Mouse (Mus musculus) erythroblast, embryonic 14.5 days (primary cell): ENCODE measurements around the gene Slc7a11. TPM values are rescaled to one million over a fixed set of nuclear protein-coding genes. Genes with fewer than 3 reads are reported as not detected.

ENCODE experiments used
- H3K27me3 ChIP-seq: 2 replicates; pipeline ENCODE4 v1.6.1; 2012; ENCODE audit warnings: inconsistent platforms; ENCODE audit not compliant: control insufficient read depth
- H3K36me3 ChIP-seq: 2 replicates; pipeline ENCODE4 v1.6.1; 2012; ENCODE audit warnings: mild to moderate bottlenecking, inconsistent platforms; ENCODE audit not compliant: control insufficient read depth
- H3K4me1 ChIP-seq: 2 replicates; pipeline ENCODE4 v1.6.1; 2012; ENCODE audit warnings: inconsistent platforms; ENCODE audit not compliant: control insufficient read depth
- H3K4me3 ChIP-seq: replicated peaks from 2 replicates; pipeline ENCODE3; 2012; ENCODE audit warnings: moderate library complexity, mild to moderate bottlenecking, inconsistent platforms
- H3K9me3 ChIP-seq: 2 replicates; pipeline ENCODE4 v1.6.1; 2012; ENCODE audit warnings: low read length, inconsistent platforms, mixed read lengths; ENCODE audit not compliant: control insufficient read depth
- GATA1 ChIP-seq: IDR thresholded peaks from 2 replicates; pipeline ENCODE4 v1.6.1; 2012; ENCODE audit warnings: low read length, inconsistent platforms, mixed read lengths
- TAL1 ChIP-seq: IDR thresholded peaks from 3 replicates; pipeline ENCODE4 v1.6.1; 2012; ENCODE audit warnings: low read length, inconsistent platforms, mixed read lengths
- polyA plus RNA-seq: library from polyadenylated mRNA; stranded (reverse); fragments of >175 nt; gene quantifications from 2 replicates; pipeline ENCODE4 v1.2.3, GENCODE M21; 2012

The Slc7a11 gene
- polyA plus RNA-seq, 1 experiment: not detected

GRCm38 (mm10) chr3:50249598-50250300 is 193.7 kb downstream of the Slc7a11 start:
- Histone ChIP-seq H3K4me1 (no peaks in the 10 kb centered on the region), H3K4me3 (no peak overlapping the region), H3K9me3 (no peaks in the 10 kb centered on the region; the same call in none of the 2 replicates), H3K27me3 (no peaks in the 10 kb centered on the region), H3K36me3 (no peaks in the 10 kb centered on the region)
- TF ChIP-seq GATA1 (no peak), TAL1 (no peak)

DNA sequence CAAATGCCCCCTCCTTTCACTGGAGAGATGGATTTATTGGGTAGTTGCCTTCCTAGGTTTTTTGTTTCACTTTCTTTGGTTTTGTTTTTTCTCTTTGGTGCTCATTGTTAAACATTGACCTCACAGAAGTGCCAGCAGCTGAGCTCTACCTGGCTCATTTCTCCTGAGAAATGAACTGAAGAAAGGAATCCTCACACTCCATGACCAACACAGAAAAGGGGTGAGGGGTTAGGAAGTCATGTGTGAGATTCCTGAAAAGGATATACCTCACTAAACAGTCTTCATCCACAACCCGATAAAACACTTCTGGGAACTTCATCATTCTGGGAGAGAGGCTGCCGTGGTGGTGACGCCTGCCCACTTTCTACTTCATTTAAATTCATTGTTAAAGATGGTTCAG is 207.4 kb downstream of the Slc7a11 start:
- H3K36me3 ChIP-seq: no peaks in the 10 kb centered on the region
- TF ChIP-seq TAL1 (no peak), GATA1 (no peak)
- no peaks in the 10 kb centered on the region for H3K27me3 ChIP-seq
- no peak overlapping the region for H3K4me3 ChIP-seq
- no peaks in the 10 kb centered on the region for H3K4me1 ChIP-seq
- no peaks in the 10 kb centered on the region for H3K9me3 ChIP-seq

DNA sequence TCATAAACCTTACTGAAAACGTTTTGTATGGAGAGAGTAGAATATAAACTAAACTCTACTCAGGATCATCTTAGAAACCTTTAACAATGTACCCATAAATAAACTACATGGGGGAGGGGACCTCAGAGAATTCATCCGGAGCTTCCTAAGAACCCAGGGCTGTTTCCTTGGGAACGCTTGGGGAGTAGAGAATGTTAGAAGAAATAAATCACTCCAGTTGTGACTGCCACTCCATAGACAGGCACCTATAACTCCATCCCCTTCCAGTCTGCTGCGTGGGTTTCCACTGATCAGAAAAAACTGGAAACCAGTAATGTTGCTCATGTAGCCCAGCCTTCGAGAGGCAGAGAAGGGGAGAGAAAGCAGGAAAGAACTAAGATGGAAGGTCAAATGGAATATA is 210.3 kb downstream of the Slc7a11 start:
- no peaks in the 10 kb centered on the region for H3K36me3 ChIP-seq
- H3K27me3 ChIP-seq: no peaks in the 10 kb centered on the region
- no peaks in the 10 kb centered on the region for H3K9me3 ChIP-seq
- H3K4me3 ChIP-seq: no peak overlapping the region
- H3K4me1 ChIP-seq: no peaks in the 10 kb centered on the region
- TF ChIP-seq TAL1 (no peak), GATA1 (no peak)

GRCm38 (mm10) chr3:50224390-50225114 is 218.9 kb downstream of the Slc7a11 start:
- Histone ChIP-seq H3K36me3 (no peaks in the 10 kb centered on the region), H3K27me3 (no peaks in the 10 kb centered on the region), H3K4me3 (no peak overlapping the region), H3K9me3 (no peaks in the 10 kb centered on the region), H3K4me1 (no peaks in the 10 kb centered on the region)
- no peak for TF ChIP-seq GATA1
- no peak for TF ChIP-seq TAL1

- Histone ChIP-seq H3K9me3 (no peaks in the 10 kb centered on the region), H3K4me3 (no peak overlapping the region), H3K4me1 (no peaks in the 10 kb centered on the region), H3K36me3 (no peaks in the 10 kb centered on the region), H3K27me3 (no peaks in the 10 kb centered on the region)
- TF ChIP-seq GATA1: no peak
- TF ChIP-seq TAL1: no peak
Observed at GRCm38 (mm10) chr3:50220454-50220853, 223.0 kb downstream of the Slc7a11 start.

- TF ChIP-seq TAL1 (no peak), GATA1 (no peak)
- no peaks in the 10 kb centered on the region for H3K27me3 ChIP-seq
- H3K36me3 ChIP-seq: no peaks in the 10 kb centered on the region
- H3K4me3 ChIP-seq: no peak overlapping the region
- no peaks in the 10 kb centered on the region for H3K4me1 ChIP-seq
- H3K9me3 ChIP-seq: no peaks in the 10 kb centered on the region
Observed at GRCm38 (mm10) chr3:50186369-50186768, 257.0 kb downstream of the Slc7a11 start.

DNA sequence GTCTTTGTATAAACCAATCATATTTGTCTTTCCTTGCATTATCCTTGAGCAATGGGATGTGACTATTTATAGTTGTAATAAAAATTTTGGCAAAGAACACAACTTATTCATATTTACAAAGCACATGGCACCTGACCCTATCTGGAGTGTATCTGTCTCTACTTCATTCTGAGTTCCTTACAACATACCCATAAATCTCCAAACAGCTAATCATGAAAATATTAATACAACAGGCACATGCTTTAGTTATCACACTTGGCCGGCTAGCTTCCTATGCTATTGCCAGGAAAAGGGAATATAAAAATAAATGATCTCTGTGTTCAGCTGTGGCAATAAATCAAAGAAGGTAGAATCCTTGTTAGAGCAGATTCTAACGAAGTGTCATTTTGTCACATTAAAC is 257.5 kb downstream of the Slc7a11 start:
- no peaks in the 10 kb centered on the region for H3K36me3 ChIP-seq
- no peaks in the 10 kb centered on the region for H3K27me3 ChIP-seq
- no peak overlapping the region for H3K4me3 ChIP-seq
- no peaks in the 10 kb centered on the region for H3K4me1 ChIP-seq
- TF ChIP-seq GATA1 (no peak), TAL1 (no peak)
- H3K9me3 ChIP-seq: no peaks in the 10 kb centered on the region

GRCm38 (mm10) chr3:50160756-50161155 is 282.7 kb downstream of the Slc7a11 start:
- no peaks in the 10 kb centered on the region for H3K9me3 ChIP-seq
- H3K4me1 ChIP-seq: no peaks in the 10 kb centered on the region
- H3K27me3 ChIP-seq: no peaks in the 10 kb centered on the region
- H3K4me3 ChIP-seq: no peak overlapping the region
- TF ChIP-seq TAL1 (no peak), GATA1 (no peak)
- no peaks in the 10 kb centered on the region for H3K36me3 ChIP-seq

DNA sequence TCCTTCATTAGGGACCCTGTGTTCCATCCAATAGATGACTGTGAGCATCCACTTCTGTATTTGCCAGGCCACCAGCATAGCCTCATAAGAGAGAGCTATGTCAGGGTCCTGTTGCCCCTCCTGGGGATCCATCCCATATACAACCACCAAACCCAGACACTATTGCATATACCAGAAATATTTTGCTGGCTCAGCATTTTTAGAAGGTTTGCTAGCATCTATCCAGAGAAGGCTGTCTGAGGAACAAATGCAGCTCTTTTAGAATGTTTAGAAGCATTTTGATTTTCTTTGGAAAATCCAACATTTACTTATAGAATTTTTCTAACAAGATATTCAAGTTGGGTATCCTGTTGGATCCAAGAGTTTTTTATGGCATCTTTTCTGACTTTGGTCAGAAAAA is 299.3 kb downstream of the Slc7a11 start:
- H3K4me3 ChIP-seq: no peak overlapping the region
- no peaks in the 10 kb centered on the region for H3K4me1 ChIP-seq
- no peaks in the 10 kb centered on the region for H3K36me3 ChIP-seq
- no peaks in the 10 kb centered on the region for H3K9me3 ChIP-seq
- TF ChIP-seq TAL1: no peak
- TF ChIP-seq GATA1: no peak
- no peaks in the 10 kb centered on the region for H3K27me3 ChIP-seq

DNA sequence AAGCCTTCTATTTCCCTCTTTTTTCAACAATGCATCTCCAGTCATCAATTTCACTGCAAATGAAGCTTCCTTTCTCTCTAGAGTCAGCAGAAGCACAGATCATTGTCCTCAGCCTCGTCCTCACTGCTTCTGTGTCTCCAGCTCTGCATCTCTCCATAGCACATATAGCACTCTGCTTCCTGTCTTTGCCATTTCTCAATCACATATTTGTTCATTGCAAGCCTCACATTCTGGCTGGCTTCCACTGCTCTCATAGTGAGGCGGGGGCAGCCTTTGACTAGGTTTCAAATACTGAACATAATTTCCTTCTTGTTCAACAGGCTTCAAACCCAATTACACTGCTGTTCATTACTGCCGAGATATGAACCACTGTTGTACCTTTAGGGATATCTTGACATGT is 305.1 kb downstream of the Slc7a11 start:
- no peak for TF ChIP-seq GATA1
- TF ChIP-seq TAL1: no peak
- H3K9me3 ChIP-seq: no peaks in the 10 kb centered on the region
- no peaks in the 10 kb centered on the region for H3K27me3 ChIP-seq
- H3K36me3 ChIP-seq: no peaks in the 10 kb centered on the region
- H3K4me1 ChIP-seq: no peaks in the 10 kb centered on the region
- H3K4me3 ChIP-seq: no peak overlapping the region
